Mouse (Mus musculus) heart, embryonic 16.5 days (tissue): ENCODE results near the gene Slc25a12. TPM values are rescaled to one million over a fixed set of nuclear protein-coding genes. Genes with fewer than 3 reads are reported as not detected.
"Not testable (repeated sequence)": the region's sequence is repeated elsewhere in the genome, so short reads cannot be mapped to it uniquely, and the experiment has no call there.

ENCODE experiments used
- ATAC-seq: fragments of 200-750 bp; cut with Nextera tagmentation; replicated peaks from 2 replicates; pipeline ENCODE4 v1.8.0; 2017; ENCODE audit warnings: moderate number of reproducible peaks; ENCODE audit not compliant: insufficient read depth, low FRiP score; ENCODE audit errors: extremely low read depth
- H3K27ac ChIP-seq: fragments of 300-500 bp; sonication (generic); 2 replicates; pipeline ENCODE4 v1.5.1; 2014; ENCODE audit warnings: mild to moderate bottlenecking, low read length, control low read depth, moderate library complexity
- H3K27me3 ChIP-seq: fragments of 300-500 bp; sonication (generic); 2 replicates; pipeline ENCODE4 v1.6.1; 2014; ENCODE audit warnings: low read length, mixed read lengths; ENCODE audit not compliant: control insufficient read depth, insufficient read depth
- H3K36me3 ChIP-seq: fragments of 300-500 bp; sonication (generic); 2 replicates; pipeline ENCODE4 v1.6.1; 2014; ENCODE audit not compliant: control insufficient read depth, insufficient read depth
- H3K4me1 ChIP-seq: fragments of 300-500 bp; sonication (generic); 2 replicates; pipeline ENCODE4 v1.6.1; 2014; ENCODE audit warnings: low read length, mixed read lengths; ENCODE audit not compliant: control insufficient read depth, insufficient read depth
- H3K4me2 ChIP-seq: fragments of 300-500 bp; sonication (generic); 2 replicates; pipeline ENCODE4 v1.6.1; 2014; ENCODE audit warnings: low read depth, mild to moderate bottlenecking, control low read depth, low read length
- H3K4me3 ChIP-seq: fragments of 300-500 bp; sonication (generic); 2 replicates; pipeline ENCODE4 v1.5.1; 2014; ENCODE audit warnings: mild to moderate bottlenecking, control low read depth, low read length
- H3K9ac ChIP-seq: fragments of 300-500 bp; sonication (generic); 2 replicates; pipeline ENCODE4 v1.6.1; 2014; ENCODE audit warnings: low read length, control low read depth
- H3K9me3 ChIP-seq: fragments of 300-500 bp; sonication (generic); replicated peaks from 2 replicates; pipeline ENCODE4 v1.6.1; 2016; ENCODE audit warnings: low read length; ENCODE audit not compliant: control insufficient read depth
- WGBS: fragments of 180-500 bp; shearing (Covaris S2); extraction: QIAGEN DNeasy Blood & Tissue Kit; methylation state at CpG from one replicate; pipeline ENCODE4 v1.1.7; 2014; 5-methylcytosine and 5-hydroxymethylcytosine counted together
- polyA plus RNA-seq: library from polyadenylated mRNA; unstranded; fragments of >200 nt; fragmentation: Nextera tagmentation; extraction: Ambion mirVana; gene quantifications from 2 replicates; pipeline ENCODE4 v1.2.1, GENCODE M21; 2015

The Slc25a12 gene
- polyA plus RNA-seq, 1 experiment from 2014 or later, result 126 TPM

GRCm38 (mm10) chr2:71376433-71376906, 8.9 kb upstream of the Slc25a12 start:
- no peaks in the 10 kb centered on the region for H3K27me3 ChIP-seq
- WGBS, result 36% methylated on average over 11 of the region's 11 CpGs
- H3K4me3 ChIP-seq, result peak overlapping the region; percentile 27

GRCm38 (mm10) chr2:71374275-71375155, 7.0 kb upstream of the Slc25a12 start:
- Histone ChIP-seq H3K4me3 (no peak overlapping the region), H3K4me1 (peaks cover 6% of the 10 kb centered on the region; the same call in 1 of the 2 replicates), H3K9me3 (no peaks in the 10 kb centered on the region), H3K36me3 (no peaks in the 10 kb centered on the region), H3K27me3 (no peaks in the 10 kb centered on the region), H3K4me2 (peak overlapping the region; percentile 37), H3K9ac (no peak overlapping the region), H3K27ac (peak overlapping the region; percentile 56)
- 48% methylated on average over 8 of the region's 8 CpGs for WGBS
- no peak for ATAC-seq

More at GRCm38 (mm10) chr2:71376433-71376906, 8.9 kb upstream of the Slc25a12 start:
- no peaks in the 10 kb centered on the region for H3K9me3 ChIP-seq
- H3K27ac ChIP-seq, result no peak overlapping the region
- peaks cover 6% of the 10 kb centered on the region; the same call in 1 of the 2 replicates for H3K4me1 ChIP-seq
- no peaks in the 10 kb centered on the region for H3K36me3 ChIP-seq
- ATAC-seq, result peak; percentile 23
- peak overlapping the region; percentile 54 for H3K4me2 ChIP-seq
- no peak overlapping the region for H3K9ac ChIP-seq

GRCm38 (mm10) chr2:71372261-71372660, 4.7 kb upstream of the Slc25a12 start:
- H3K27ac ChIP-seq, H3K4me2 ChIP-seq, H3K36me3 ChIP-seq, ATAC-seq, H3K9me3 ChIP-seq, H3K4me3 ChIP-seq, H3K9ac ChIP-seq, H3K27me3 ChIP-seq: not testable (repeated sequence)
- WGBS, result 88% methylated on average over 4 of the region's 4 CpGs
- H3K4me1 ChIP-seq, result peaks cover 10% of the 10 kb centered on the region; the same call in 1 of the 2 replicates

GRCm38 (mm10) chr2:71371790-71372189, 4.2 kb upstream of the Slc25a12 start:
- Histone ChIP-seq H3K4me1 (peaks cover 10% of the 10 kb centered on the region; the same call in 1 of the 2 replicates), H3K9ac (no peak overlapping the region), H3K27ac (no peak overlapping the region), H3K4me3 (no peak overlapping the region), H3K4me2 (no peak overlapping the region), H3K9me3 (no peaks in the 10 kb centered on the region), H3K27me3 (no peaks in the 10 kb centered on the region), H3K36me3 (no peaks in the 10 kb centered on the region)
- 65% methylated on average over 5 of the region's 5 CpGs for WGBS
- ATAC-seq, result no peak

- Histone ChIP-seq H3K9ac (peak overlapping the region; percentile 95), H3K4me3 (peak overlapping the region; percentile 30), H3K4me2 (peak overlapping the region; percentile 81), H3K36me3 (no peaks in the 10 kb centered on the region), H3K27ac (peak overlapping the region; percentile 74), H3K9me3 (no peaks in the 10 kb centered on the region), H3K4me1 (peaks cover 13% of the 10 kb centered on the region), H3K27me3 (no peaks in the 10 kb centered on the region)
- 33% methylated on average over 8 of the region's 8 CpGs for WGBS
- ATAC-seq, result no peak
These were observed 537 bp upstream of the Slc25a12 start for GRCm38 (mm10) chr2:71368086-71368485.

- H3K4me3 ChIP-seq, result peak overlapping the region; percentile 94
- no peak for ATAC-seq
- peak overlapping the region; percentile 81 for H3K4me2 ChIP-seq
- peak overlapping the region; percentile 97 for H3K27ac ChIP-seq
- peak overlapping the region; percentile 95 for H3K9ac ChIP-seq
- no peaks in the 10 kb centered on the region for H3K9me3 ChIP-seq
- H3K27me3 ChIP-seq, result no peaks in the 10 kb centered on the region
- WGBS, result 6% methylated on average over 9 of the region's 9 CpGs
- H3K36me3 ChIP-seq, result peaks cover 6% of the 10 kb centered on the region; the same call in 1 of the 2 replicates
- peaks cover 13% of the 10 kb centered on the region for H3K4me1 ChIP-seq
These were observed 878 bp downstream of the Slc25a12 start for GRCm38 (mm10) chr2:71366618-71367124.

GRCm38 (mm10) chr2:71360192-71360591, 7.4 kb downstream of the Slc25a12 start:
- Histone ChIP-seq H3K4me2 (no peak overlapping the region), H3K27me3 (no peaks in the 10 kb centered on the region), H3K4me1 (peaks cover 12% of the 10 kb centered on the region), H3K36me3 (peaks cover 8% of the 10 kb centered on the region; the same call in 1 of the 2 replicates), H3K9me3 (no peaks in the 10 kb centered on the region), H3K4me3 (no peak overlapping the region), H3K27ac (no peak overlapping the region), H3K9ac (no peak overlapping the region)
- no peak; the same call in 1 of the 2 replicates for ATAC-seq
- 84% methylated on average over 1 of the region's 1 CpGs for WGBS

- Histone ChIP-seq H3K36me3 (peaks cover 8% of the 10 kb centered on the region; the same call in 1 of the 2 replicates), H3K9ac (no peak overlapping the region), H3K4me3 (no peak overlapping the region), H3K27me3 (no peaks in the 10 kb centered on the region), H3K4me2 (no peak overlapping the region), H3K9me3 (no peaks in the 10 kb centered on the region), H3K4me1 (peaks cover 19% of the 10 kb centered on the region), H3K27ac (no peak overlapping the region)
- WGBS, result 86% methylated on average over 5 of the region's 5 CpGs
- ATAC-seq, result no peak
These were observed 9.2 kb downstream of the Slc25a12 start for GRCm38 (mm10) chr2:71358347-71358746.

GRCm38 (mm10) chr2:71354055-71354425, 13.5 kb downstream of the Slc25a12 start:
- Histone ChIP-seq H3K9me3 (no peaks in the 10 kb centered on the region), H3K9ac (peak overlapping the region; percentile 48), H3K27me3 (no peaks in the 10 kb centered on the region), H3K4me2 (peak overlapping the region; percentile 38), H3K27ac (peak overlapping the region; percentile 85), H3K4me1 (peaks cover 24% of the 10 kb centered on the region), H3K4me3 (no peak overlapping the region), H3K36me3 (no peaks in the 10 kb centered on the region; the same call in 1 of the 2 replicates)
- peak; percentile 56; the same call in 1 of the 2 replicates for ATAC-seq
- 39% methylated on average over 5 of the region's 5 CpGs for WGBS
